Mouse (Mus musculus) activated CD4-positive, CD25-positive, alpha-beta regulatory T cell, adult 4 months (primary cell): ENCODE data around the gene Foxj2. TPM values are rescaled to one million over a fixed set of nuclear protein-coding genes. Genes with fewer than 3 reads are reported as not detected.

Experiments
- ATAC-seq: one replicate; pipeline ENCODE4 v1.8.0; 2017
- polyA plus RNA-seq, 2 experiments: library from polyadenylated mRNA; unstranded; fragments of 100-300 nt; shearing (Covaris generic); gene quantifications; one replicate each; pipeline ENCODE4 v1.2.1; 2017

Gene Foxj2
- polyA plus RNA-seq, 2 experiments from 2014 or later, result 6.6 to 8.7 TPM

DNA sequence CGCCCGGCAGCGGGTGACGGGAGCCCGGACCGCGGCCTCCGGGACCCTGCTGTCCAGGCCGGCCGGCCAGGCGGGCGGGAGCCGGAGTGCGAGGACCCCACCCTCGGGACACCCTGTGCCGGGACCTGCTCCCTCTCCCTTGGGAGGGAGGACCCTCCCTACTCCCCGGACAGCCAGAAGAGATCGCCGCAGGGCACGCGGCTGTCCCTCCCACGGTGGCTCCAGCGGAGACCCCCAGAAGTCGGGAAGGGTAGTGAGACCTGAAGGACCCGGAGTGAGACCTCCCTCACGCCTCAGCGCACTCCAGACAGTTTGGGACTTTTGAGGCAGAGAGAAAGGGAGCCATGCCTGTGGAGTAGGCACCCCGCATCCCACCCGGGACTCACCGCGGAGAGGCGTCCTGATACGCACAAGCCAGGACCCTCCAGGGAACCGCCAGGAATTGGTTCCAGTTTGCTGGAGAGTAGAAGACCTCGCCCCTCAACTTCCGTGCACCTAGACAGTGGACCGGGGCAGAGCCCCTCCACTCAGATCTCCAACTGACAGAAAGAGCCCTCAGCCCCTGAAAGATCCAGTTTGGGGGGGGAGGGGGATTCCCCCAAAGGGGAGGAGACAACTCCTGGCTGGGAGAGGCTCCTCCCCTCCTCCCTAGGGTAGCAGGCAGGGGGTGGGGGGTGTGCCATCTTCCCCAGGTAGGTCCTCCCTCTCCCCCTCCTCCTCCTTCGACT, 521 bp downstream of the Foxj2 start:
- ATAC-seq, result no peak

DNA sequence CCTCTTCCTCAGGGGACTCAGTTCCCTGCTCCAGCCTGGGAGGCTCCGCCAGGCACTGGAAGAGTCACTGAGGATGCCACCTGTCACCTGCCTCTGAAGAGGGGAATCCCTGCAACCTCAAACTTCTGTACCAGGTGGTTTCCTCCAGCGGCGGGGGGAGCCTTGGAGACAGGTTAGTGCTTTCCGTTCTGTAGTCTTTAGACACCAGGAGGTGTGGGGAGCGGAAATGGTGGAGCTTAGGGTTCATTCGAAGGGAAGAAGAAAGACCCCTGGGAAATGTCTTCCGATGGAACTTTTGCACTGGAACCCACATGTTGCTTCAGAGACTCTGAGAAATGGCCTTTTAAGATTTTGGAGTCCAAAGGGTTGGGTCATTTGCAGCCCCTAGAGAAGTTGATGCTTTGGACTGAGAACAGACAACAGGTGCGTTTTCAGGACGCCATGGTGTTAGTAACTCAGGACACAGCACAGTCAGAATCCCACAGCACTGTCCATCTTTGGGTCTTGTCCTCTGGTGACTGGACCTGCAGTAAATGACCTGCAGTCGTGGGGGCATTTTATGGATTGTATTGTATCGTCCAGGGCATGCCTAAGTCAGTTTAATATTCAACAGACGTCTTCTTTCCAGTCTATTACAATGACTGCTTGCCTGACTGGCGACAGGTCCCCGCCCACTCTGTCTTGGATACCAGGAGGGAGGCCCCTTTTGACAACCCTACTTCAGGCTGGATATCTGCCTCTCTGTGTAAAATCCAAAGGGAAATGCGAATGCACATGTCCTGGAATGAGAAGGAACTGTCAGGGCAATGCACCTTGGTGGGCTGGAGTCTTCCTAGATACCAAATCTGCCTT, 1.3 kb downstream of the Foxj2 start:
- ATAC-seq, result peak; percentile 88

DNA sequence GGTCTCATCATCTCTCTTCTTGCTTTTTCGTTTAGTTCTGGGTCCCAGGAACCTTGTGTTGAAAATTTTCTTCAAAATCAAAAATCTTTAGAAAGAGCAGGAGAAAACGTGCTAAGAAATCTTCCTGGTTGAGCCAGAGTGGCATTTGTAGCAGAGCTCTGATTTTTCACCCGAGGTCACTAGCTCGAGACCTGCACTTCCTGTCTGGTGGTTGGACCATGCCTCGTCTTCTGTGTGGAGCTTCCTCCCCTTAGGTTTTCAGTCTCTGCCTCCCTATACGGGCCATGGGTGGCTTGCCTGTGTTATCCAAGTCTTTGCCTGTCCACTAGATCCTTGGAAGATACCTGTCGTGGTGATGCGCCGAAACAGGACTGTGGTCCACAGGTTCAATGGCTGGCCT, 2.1 kb downstream of the Foxj2 start:
- ATAC-seq, result no peak

DNA sequence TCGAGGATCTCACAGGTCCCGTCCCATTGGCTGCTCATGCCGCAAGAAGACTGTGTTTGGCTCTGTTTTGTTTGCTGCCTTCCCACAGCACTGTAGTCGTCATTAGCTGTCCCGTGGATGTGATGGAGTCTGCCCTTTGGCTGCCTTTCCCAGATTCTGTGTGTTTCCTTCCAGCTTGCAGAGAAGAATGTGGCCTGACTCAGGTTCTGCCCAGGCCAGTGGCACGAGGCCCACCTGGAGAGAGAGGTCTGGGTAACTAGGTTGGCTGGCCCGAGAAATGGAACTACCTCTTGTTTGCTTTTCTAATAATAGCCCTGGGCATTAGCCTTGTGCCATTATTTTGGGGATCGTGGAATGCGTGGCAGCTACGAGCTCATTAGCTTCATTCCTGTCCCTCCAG, 4.4 kb downstream of the Foxj2 start:
- ATAC-seq, result no peak

DNA sequence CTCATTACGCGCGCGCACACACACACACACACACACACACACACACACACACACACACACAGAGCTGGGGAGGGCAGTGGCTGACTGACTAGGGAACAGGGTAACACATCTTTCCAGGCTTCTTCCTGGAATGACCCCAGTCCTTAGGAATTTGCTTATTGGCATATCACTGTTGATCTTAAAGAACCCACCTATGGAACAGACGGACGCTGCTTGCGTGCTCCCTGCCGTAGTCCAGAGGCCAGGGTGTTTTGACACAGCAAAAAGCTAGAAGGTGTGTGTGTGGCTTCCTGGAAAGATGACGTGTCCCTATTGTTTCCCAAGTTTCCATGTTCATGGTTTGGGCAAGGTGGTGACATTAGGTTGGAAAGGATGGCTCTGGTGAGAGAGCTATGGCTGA, 5.5 kb downstream of the Foxj2 start:
- no peak for ATAC-seq

DNA sequence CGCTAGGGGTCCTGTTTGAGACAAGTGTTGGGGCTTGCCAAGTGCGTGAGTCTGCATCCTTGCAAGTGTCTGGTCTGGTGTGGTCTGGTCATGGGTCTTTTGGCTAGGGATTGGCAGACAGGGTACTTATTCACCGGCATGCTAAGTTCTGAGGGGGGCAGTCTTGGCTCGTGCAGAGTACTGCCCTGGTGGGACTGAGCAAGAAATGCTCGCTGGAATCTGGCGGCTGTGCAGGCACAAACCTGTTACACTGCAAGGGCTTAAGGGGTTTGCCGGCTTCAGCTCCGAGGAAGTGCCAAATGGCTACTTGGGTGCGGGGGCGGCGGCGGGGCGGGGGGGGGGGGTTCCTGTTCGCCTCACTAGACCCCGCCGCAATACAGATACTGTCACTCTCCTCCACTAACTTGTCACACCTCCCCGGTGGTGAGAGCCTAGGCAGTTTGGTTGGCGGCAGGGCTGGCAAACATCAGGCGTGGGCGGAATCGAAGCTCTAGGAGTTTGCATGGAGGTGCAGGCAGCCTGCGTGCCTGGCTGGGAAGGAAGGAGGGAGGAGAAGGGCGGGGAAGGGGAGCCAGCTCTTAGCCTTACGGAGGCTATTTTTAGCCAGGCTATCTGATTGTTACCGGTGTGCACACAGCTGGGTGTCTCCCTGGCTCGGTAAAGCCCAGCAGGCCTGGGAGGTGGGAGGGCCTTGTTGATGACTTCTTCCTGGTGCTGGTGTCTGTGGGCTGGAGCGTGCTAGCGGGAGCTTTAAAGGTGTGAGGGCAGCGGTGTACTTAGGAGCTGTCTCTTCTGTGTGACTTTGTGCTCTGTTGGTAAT, 6.4 kb downstream of the Foxj2 start:
- peak; percentile 84 for ATAC-seq

DNA sequence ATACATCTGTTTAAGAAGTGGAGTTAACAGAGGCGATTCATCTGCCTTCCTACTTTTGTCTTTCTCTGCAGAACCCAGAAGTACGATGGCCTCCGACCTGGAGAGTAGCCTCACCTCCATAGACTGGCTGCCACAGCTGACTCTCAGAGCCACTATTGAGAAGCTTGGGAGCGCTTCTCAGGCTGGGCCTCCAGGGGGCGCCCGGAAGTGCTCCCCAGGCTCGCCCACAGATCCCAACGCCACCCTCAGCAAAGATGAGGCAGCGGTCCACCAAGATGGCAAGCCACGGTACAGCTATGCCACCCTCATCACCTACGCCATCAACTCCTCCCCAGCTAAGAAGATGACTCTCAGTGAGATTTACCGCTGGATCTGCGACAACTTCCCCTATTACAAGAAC, 8.4 kb downstream of the Foxj2 start:
- ATAC-seq, result no peak

DNA sequence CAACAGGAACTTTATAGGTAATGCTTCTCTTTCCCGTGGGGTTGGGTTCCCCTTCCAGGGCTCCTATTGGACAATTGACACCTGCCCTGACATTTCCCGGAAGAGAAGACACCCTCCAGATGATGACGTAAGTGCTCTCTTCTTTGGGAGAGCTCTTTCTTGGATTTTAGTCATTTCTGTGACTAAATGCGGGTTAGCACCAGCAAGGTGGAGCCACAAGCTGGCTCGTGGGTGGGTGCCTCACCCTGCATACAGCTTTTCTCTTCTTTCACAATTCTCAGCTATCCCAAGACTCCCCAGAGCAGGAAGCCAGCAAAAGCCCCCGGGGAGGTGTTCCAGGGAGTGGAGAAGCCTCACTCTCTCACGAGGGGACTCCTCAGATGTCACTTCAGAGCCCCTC, 13.2 kb downstream of the Foxj2 start:
- no peak for ATAC-seq

DNA sequence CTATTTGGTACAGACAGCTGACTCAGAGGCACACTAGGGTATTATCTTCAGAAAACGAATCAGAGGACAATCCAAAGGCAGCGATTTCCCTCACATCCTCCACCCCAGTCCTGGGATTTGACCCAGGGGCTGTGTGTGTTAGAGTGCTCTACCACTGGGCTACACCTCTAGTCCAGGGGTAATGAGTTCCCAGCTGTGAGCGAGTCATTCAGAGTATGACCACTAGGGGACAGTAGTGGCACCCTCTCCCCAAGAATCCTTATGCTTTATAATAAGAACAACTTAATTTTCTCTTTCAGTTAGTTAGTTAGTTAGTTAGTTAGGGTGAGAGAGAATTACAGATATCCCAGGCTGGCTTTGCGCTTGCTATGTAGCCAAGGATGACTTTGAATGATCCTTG, 14.7 kb downstream of the Foxj2 start:
- peak; percentile 87 for ATAC-seq

DNA sequence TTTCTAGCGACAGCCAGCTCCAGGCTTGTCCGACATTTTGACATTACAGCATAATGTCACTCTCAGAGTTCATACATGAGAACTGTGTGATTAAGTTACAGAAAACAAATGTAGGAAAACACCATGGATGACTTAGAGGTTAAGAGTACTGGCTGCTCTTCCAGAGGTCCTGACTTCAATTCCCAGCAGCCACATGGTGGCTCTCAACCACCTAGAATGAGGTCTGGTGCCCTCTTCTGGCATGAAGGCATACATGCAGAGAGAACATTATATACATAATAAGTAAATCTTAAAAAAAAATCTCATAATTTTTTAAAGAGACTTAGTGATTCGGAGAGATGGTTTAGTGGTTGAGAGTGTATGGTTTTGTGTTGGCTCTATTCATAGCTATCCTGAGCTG, 17.3 kb downstream of the Foxj2 start:
- no peak for ATAC-seq

DNA sequence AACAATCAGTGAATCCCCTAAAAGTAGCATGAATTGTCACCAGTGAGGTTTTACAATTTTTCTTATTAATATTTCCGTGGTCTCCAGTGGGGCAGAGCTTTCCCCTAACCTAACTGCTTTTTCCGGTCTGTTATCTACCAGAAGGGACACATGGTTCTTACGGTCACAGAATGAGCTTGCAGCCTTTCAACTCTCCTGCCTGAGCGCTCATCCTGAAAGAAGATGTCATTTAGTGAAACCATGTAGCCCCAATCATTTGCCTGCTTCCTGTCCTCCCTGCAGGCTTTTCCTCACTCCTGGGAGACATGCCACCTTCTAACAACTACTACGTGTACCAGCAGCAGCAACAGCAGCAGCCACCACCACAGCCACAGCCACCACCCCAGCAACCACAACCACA, 17.8 kb downstream of the Foxj2 start:
- ATAC-seq, result no peak

DNA sequence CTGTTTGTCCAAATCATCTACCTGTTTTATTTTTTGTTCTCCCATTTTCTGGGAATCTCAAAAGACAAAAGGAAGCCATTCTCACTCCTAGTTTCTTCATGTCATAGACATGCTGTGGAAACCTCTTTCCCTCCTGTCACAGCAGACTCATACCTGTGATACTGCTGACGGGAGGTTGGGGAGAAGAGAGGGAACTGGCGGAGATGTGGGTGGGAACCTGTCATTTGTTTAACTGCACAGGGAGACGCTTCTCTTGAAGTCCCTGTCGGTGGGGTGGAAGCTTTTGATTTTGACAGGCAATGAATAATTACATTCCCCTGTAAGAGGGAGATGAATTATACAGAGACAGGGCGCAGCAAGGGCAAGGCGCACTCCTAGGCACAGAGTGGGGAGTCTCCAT, 24.0 kb downstream of the Foxj2 start:
- ATAC-seq, result no peak

DNA sequence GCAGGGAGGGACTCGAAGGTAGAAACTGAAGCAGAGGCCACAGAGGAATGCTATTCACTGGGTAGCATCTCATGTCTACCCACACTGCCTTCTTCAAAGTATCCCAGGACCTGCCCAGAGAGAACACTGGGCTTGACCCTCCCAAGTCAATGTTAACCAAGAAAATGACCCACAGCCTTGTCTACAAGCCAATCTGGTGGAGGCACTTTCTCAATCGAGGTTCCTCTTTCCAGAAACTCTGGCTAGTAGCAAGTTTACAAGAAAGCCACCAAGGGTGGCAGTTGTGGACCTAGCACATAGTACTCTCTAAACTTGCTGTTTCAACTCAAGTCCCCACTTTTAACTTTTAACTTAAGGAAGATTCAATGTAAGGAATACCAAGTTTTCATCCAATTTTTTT, 33.0 kb downstream of the Foxj2 start:
- no peak for ATAC-seq

DNA sequence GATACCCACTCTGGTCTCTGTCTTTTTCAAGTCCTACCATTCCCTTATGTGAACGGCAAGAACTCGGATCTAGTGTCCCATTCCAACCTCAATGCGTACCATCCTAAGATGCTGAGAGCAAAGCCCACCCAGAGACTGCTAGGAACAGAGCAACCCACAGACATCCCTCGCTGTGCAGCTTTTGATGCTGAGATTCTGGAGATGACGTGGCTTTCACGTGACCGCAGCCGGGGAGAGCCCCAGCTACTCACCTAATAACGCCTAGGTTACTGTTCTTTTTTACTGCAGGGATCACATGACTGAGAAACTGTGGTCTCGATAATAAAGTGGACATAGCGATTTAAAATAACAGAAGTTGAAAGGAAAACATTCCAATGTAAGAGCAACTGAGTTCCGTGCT, 34.8 kb downstream of the Foxj2 start:
- ATAC-seq, result no peak

DNA sequence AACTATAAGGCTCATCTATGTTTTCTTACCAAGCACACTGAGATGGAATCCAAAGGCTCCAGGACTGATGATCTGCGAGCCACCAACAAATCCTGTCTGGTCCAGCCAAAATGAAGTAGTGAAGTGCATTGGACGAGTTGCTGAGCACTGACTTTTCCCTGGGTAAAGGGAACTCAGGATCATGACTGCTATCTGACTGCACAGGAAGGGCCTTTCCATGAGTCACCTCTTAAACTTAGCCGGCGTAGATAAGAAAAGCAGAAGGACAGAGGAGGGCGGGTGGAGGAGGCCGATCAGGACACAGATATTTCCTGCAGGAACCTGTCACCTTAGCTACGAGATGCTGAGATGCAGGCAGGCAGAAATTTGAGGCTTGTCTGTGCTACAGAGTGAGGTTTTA, 36.2 kb downstream of the Foxj2 start, which contains the start of gene C3ar1:
Gene C3ar1, minus strand, starts transcription at position 207 of the 400 bp plus-strand sequence.
- no peak for ATAC-seq

DNA sequence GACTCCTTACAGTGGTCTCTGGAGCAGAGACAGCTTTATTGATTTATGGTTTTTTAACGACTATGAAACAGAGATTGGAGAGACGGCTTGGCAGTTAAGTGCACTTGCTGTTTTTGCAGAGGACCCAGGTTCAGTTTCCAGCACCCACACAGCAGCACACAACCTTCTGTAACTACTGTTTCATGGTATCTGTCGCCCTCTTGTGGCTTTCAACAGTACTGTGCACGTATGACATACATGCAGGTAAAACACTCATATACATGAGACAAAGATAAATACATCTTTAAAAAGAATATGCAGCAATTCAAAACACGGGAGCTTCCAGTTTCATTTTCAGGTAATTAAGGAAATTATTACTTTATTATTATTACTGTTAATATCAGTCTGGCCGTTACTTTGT, 42.7 kb downstream of the Foxj2 start:
- no peak for ATAC-seq

DNA sequence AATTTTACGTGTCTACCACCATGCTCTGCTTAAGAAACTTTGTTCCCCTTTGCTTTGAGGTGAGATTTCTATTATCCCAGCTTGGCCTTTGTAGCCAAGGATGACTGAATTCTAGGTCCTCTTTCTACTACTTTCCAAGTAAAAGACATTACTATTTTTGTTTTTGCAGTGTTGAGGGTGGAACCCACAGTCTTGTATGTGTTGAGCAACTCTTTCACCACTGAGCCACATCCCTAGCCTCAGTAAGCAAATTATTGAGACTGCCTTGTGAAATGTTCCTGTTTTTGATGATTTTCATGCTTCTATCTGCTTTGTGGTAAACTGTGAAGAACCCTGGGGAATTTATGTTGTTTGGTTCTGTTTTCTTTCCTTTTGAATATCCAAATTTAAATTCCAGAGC, 43.2 kb downstream of the Foxj2 start:
- ATAC-seq, result no peak

DNA sequence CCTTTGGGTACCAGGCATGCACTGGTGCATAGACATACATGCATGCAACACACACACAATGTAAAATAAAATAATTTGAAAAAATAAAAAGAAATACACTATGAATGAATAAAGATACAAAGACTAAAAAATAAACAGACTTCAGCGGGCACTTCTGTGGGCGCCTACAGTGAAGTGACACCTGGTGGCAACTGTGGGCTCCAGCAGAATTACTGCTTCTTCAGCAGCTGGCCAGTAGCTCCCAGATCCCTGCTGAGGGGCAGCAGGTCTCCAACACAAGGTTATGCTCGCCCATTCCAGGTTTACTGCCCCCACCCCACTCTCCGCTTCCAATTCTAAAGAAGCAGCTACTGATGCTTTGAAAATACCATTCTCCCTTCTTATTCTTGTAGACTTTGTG, 48.2 kb downstream of the Foxj2 start:
- no peak for ATAC-seq

DNA sequence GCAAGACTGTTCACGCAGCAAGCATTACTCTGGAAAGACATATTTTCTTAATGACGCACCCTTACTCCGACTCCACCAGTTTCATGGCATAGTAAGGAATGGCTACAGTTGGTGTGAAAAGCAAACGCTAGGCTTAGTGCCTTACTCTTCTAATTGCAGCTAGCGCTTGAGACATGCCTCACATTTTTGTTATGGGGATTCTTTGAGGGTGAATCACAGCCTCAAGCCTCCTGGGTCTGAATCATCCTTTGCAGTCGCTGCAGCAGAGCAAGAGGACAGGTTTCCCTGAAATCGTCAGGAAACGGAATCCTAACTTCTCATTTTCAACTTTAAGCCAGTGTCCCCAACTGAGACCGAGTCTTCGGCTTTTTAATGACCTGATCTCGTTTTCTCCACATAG, 50.1 kb downstream of the Foxj2 start:
- ATAC-seq, result no peak

DNA sequence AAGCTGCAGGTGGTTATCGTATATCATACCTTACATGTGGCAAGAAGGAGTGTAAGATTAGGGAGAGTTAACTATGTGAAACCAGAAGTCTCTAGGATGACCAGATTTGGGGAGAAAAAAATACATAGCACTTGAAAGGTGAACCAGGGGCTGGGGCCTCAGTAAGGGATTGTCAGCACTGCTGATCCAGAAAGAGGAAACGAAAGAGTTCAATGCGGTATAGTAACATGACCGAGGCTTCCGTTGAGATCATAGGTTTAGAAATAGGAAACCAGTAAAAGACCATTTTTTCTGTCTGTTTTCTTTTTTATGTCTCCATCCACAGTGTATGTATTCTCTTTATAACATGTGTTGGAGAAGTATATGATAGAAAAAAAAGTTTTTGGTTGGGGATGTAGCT, 53.1 kb downstream of the Foxj2 start:
- ATAC-seq, result peak; percentile 43

DNA sequence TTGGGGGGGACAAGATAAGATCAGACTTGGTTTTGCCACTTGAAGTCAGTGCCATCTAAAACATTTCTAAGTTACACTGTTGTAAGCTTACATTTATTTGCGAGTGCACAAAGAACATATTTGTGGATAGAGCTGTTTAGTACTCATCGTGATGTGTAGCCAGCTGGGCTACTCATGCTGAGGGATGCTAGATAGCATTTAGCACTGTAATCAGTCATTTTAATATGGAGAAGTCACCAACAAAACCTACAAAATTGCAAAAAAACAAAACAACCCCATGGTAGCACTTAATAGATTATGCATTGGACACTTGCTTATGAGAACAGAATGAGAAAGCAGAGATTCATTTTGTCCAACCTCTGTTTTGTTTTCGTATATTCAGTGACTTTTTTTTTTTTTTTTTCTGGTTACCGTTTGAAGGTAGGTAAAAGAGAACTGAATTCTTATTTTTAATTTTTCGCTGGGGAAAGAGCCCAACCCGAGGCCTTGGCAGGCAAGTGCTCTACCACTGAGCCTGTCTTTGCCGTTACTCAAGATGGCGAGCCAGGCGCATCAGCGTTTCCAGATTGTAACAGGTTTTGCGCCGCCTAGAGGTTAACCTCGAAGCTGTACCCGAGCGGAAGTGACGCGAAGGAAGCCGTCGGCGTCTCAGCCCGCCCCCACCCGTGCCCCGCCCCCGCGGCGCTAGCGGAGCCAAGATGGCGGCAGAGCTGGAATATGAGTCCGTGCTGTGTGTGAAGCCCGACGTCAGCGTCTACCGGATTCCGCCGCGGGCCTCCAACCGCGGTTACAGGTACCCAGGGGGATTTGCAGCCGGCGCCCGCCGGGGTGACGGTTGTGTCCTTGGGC, 54.4 kb downstream of the Foxj2 start, which contains the start of gene Necap1:
Gene Necap1, plus strand, starts transcription at position 604 of the 849 bp plus-strand sequence.
- peak; percentile 88 for ATAC-seq

DNA sequence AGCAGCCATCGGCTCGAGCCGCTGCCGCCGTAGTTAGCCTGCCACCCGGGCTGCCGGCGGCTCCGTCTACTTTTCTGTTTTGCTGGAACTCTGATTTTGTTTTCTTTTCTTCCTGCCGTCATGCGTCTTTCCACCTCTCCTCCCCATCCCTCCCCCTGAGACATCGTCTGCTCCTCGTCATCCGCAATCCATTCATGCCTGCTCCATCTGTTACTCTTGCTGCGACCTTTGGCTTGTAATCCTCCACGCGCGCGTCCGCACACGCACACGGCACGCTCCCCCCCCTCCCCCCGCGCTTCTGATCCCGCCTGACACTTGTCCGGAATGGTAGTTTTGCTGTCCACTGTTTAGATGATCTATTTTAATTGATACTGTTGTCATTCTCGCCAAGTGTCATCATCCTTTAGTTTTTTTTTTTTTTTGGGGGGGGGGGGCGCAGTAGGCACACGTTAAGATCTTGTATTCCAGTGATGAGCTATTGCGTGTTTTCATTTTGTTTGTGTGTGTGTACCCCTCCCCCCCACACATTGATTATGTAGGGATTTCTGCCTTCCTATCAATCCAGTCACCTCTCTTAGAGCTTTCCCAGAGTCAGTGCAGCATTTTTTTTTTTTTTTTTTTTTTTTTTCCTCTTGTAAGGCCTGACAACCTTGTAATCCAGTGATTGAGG, 55.1 kb downstream of the Foxj2 start:
- ATAC-seq, result peak; percentile 30
